Mouse (Mus musculus) heart, postnatal 10 days (tissue): ENCODE measurements around the gene Mettl21c. TPM values are rescaled to one million over a fixed set of nuclear protein-coding genes. Genes with fewer than 3 reads are reported as not detected.
"Not testable (repeated sequence)": the region's sequence is repeated elsewhere in the genome, so short reads cannot be mapped to it uniquely, and the experiment has no call there.

Source experiments
- DNase-seq, 2 experiments: peaks; one replicate each; pipeline ENCODE4 v3.0.0; 2021
- intact Hi-C: fragments of 180-260 bp; cut with DNase I; formaldehyde crosslinking; loops from one replicate; pipeline ENCODE4 v1.15.1; 2025
- total RNA-seq, 2 experiments: library from RNA; stranded (reverse); gene quantifications; 2 replicates each; pipeline ENCODE4 v1.2.3; 2021

The Mettl21c gene
- not detected for total RNA-seq

GRCm38 (mm10) chr1:44019934-44020333, at the start of gene Mettl21c:
Mettl21c (minus strand) TSS chr1:44020034.
- intact Hi-C loops: no loop called here
- DNase-seq: no peak

- DNase-seq: peak; percentile 52 to 71
- intact Hi-C loops: loop anchor here (2.0 kb wide), 1 partner anchor 162 kb away; no protein-coding TSS in a partner anchor
These were observed 44.8 kb upstream of the Mettl21c start for GRCm38 (mm10) chr1:44064625-44065024.

GRCm38 (mm10) chr1:44063439-44063838, 43.6 kb upstream of the Mettl21c start:
- DNase-seq: no peak
- intact Hi-C loops: no loop called here

GRCm38 (mm10) chr1:44061836-44062235, 42.0 kb upstream of the Mettl21c start, which contains the start of gene Gm8251:
Gm8251 (minus strand) TSS chr1:44061936.
- intact Hi-C loops: no loop called here
- DNase-seq: no peak

GRCm38 (mm10) chr1:44057805-44058204, 38.0 kb upstream of the Mettl21c start:
- no peak for DNase-seq
- intact Hi-C loops: no loop called here

- intact Hi-C loops: no loop called here
These were observed 26.7 kb upstream of the Mettl21c start for GRCm38 (mm10) chr1:44046556-44046955.

GRCm38 (mm10) chr1:44045689-44046088, 25.9 kb upstream of the Mettl21c start:
- intact Hi-C loops, DNase-seq: not testable (repeated sequence)

More at GRCm38 (mm10) chr1:44046556-44046955, 26.7 kb upstream of the Mettl21c start:
- DNase-seq: peak in 1 of 2 experiments; percentile 3

GRCm38 (mm10) chr1:44042555-44042915, 22.7 kb upstream of the Mettl21c start:
- intact Hi-C loops: no loop called here

GRCm38 (mm10) chr1:44041797-44042554, 22.1 kb upstream of the Mettl21c start:
- DNase-seq: peak; percentile 52 to 77
- intact Hi-C loops: loop anchor here (1.0 to 2.0 kb wide), 2 partner anchors 139 to 282 kb away; no protein-coding TSS in a partner anchor

More at GRCm38 (mm10) chr1:44042555-44042915, 22.7 kb upstream of the Mettl21c start:
- DNase-seq: no peak

- intact Hi-C loops: no loop called here
- DNase-seq: no peak
These were observed 13.1 kb upstream of the Mettl21c start for GRCm38 (mm10) chr1:44032948-44033347.

GRCm38 (mm10) chr1:44032213-44032612, 12.4 kb upstream of the Mettl21c start:
- DNase-seq: no peak

GRCm38 (mm10) chr1:44027651-44028050, 7.8 kb upstream of the Mettl21c start:
- DNase-seq: no peak
- intact Hi-C loops: no loop called here

More at GRCm38 (mm10) chr1:44032213-44032612, 12.4 kb upstream of the Mettl21c start:
- intact Hi-C loops: no loop called here

- DNase-seq: no peak
- intact Hi-C loops: no loop called here
These were observed 2.8 kb upstream of the Mettl21c start for GRCm38 (mm10) chr1:44022656-44023055.

GRCm38 (mm10) chr1:44015556-44015955, 4.3 kb downstream of the Mettl21c start:
- intact Hi-C loops: no loop called here
- no peak for DNase-seq

GRCm38 (mm10) chr1:44004513-44004912, 15.3 kb downstream of the Mettl21c start:
- intact Hi-C loops: no loop called here
- no peak for DNase-seq

- no peak for DNase-seq
- intact Hi-C loops: no loop called here
These were observed 22.8 kb downstream of the Mettl21c start for GRCm38 (mm10) chr1:43996914-43997589.

- intact Hi-C loops: no loop called here
- DNase-seq: no peak
These were observed 48.7 kb downstream of the Mettl21c start for GRCm38 (mm10) chr1:43971089-43971488.

- intact Hi-C loops: no loop called here
- DNase-seq: no peak
These were observed 50.5 kb downstream of the Mettl21c start for GRCm38 (mm10) chr1:43969361-43969760.

- intact Hi-C loops: no loop called here
- DNase-seq: no peak
These were observed 53.1 kb downstream of the Mettl21c start for GRCm38 (mm10) chr1:43966756-43967155.

GRCm38 (mm10) chr1:43964381-43964780, 55.5 kb downstream of the Mettl21c start:
- DNase-seq: no peak

More at GRCm38 (mm10) chr1:43964381-43964780, 55.5 kb downstream of the Mettl21c start:
- intact Hi-C loops: no loop called here
